Mouse (Mus musculus) intestine, postnatal 0 days (tissue): ENCODE data around the gene Tmem132c. TPM values are rescaled to one million over a fixed set of nuclear protein-coding genes. Genes with fewer than 3 reads are reported as not detected.

Experiments
- ATAC-seq: fragments of 200-750 bp; cut with Nextera tagmentation; 2 replicates; pipeline ENCODE4 v1.8.0; 2017; ENCODE audit warnings: mild to moderate bottlenecking, moderate TSS enrichment, moderate library complexity
- H3K27ac ChIP-seq: fragments of 300-500 bp; sonication (generic); 2 replicates; pipeline ENCODE4 v1.5.1; 2014; ENCODE audit warnings: mild to moderate bottlenecking, low read depth, low read length, moderate library complexity
- H3K27me3 ChIP-seq: fragments of 300-500 bp; sonication (generic); replicated peaks from 2 replicates; pipeline ENCODE4 v1.6.1; 2014; ENCODE audit warnings: low read length, mixed read lengths; ENCODE audit not compliant: control insufficient read depth, insufficient read depth
- H3K36me3 ChIP-seq: fragments of 300-500 bp; sonication (generic); 2 replicates; pipeline ENCODE4 v1.6.1; 2014; ENCODE audit warnings: mild to moderate bottlenecking, moderate library complexity; ENCODE audit not compliant: control insufficient read depth, insufficient read depth
- H3K4me1 ChIP-seq: fragments of 300-500 bp; sonication (generic); replicated peaks from 2 replicates; pipeline ENCODE4 v1.6.1; 2014; ENCODE audit warnings: antibody characterized with exemption, low read length, mixed read lengths; ENCODE audit not compliant: control insufficient read depth, insufficient read depth
- H3K4me2 ChIP-seq: fragments of 300-500 bp; sonication (generic); replicated peaks from 2 replicates; pipeline ENCODE4 v1.6.1; 2014; ENCODE audit warnings: low read depth, mild to moderate bottlenecking, moderate library complexity
- H3K4me3 ChIP-seq: fragments of 300-500 bp; sonication (generic); 2 replicates; pipeline ENCODE4 v1.5.1; 2014; ENCODE audit warnings: low read depth, low read length
- H3K9ac ChIP-seq: fragments of 300-500 bp; sonication (generic); 2 replicates; pipeline ENCODE4 v1.6.1; 2014; ENCODE audit warnings: mild to moderate bottlenecking, low read depth, low read length
- H3K9me3 ChIP-seq: fragments of 300-500 bp; sonication (generic); 2 replicates; pipeline ENCODE4 v1.6.1; 2016; ENCODE audit warnings: mixed run types; ENCODE audit not compliant: control insufficient read depth
- CTCF ChIP-seq: sonication (generic); IDR thresholded peaks from 2 replicates; pipeline ENCODE4 v1.5.1; 2016; ENCODE audit warnings: low read depth, mild to moderate bottlenecking, control low read depth, antibody characterized with exemption, moderate library complexity
- WGBS: fragments of 180-500 bp; shearing (Covaris S2); extraction: QIAGEN DNeasy Blood & Tissue Kit; methylation state at CpG from one replicate; pipeline ENCODE4 v1.1.7; 2014; 5-methylcytosine and 5-hydroxymethylcytosine counted together
- polyA plus RNA-seq: library from polyadenylated mRNA; unstranded; fragments of >200 nt; fragmentation: Nextera tagmentation; extraction: Ambion mirVana; gene quantifications from 2 replicates; pipeline ENCODE4 v1.2.1, GENCODE M21; 2015

The Tmem132c gene
- polyA plus RNA-seq, 1 experiment from 2014 or later: 0.18 TPM

DNA sequence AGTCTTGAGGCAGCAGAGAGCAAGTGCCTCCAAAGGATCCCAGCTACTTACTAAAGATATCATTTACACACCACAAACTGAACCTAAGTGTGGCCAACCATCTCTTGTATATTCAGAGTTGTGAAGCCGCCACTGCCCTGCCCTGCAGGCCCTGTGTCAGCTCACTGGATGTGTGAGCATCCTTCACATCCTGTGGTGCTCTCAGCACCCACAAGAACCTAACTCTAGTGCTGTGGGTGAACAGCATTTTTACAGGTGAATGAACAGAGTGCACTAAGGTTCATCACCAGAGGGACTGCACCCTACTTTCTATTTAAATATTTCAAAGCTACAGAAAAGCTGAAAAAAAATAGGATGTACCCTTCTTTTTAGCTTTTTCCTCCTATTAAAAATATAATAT, 370.3 kb downstream of the Tmem132c start:
- Histone ChIP-seq H3K4me2 (no peak overlapping the region), H3K4me3 (no peak overlapping the region), H3K4me1 (peaks cover 8% of the 10 kb centered on the region), H3K36me3 (peaks cover 19% of the 10 kb centered on the region), H3K27me3 (no peaks in the 10 kb centered on the region), H3K9ac (no peak overlapping the region), H3K27ac (no peak overlapping the region; the same call in 1 of the 2 replicates), H3K9me3 (no peaks in the 10 kb centered on the region)
- WGBS: 86% methylated on average over 1 of the region's 1 CpGs
- no peak for TF ChIP-seq CTCF
- no peak for ATAC-seq

DNA sequence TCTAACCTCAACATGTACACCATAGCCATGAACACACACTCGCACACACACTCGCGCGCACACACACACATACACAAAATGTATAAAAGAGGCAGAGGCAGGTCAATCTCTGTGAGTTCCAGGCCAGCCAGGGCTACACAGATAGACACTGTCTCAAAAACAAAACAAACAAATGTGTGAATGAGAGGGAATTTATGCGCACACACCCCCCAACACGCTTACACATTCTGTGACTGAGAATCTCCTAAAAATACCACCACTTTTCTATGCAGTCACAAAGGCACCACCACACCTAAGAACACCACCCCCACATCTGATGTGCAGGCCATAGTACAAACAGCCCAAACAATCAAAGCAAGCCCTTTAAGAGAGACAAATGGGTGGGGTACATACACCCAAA, 370.8 kb downstream of the Tmem132c start:
- Histone ChIP-seq H3K4me1 (peaks cover 8% of the 10 kb centered on the region), H3K4me3 (no peak overlapping the region), H3K9me3 (no peaks in the 10 kb centered on the region), H3K27ac (no peak overlapping the region), H3K9ac (no peak overlapping the region), H3K36me3 (peaks cover 13% of the 10 kb centered on the region), H3K27me3 (no peaks in the 10 kb centered on the region), H3K4me2 (no peak overlapping the region)
- 98% methylated on average over 6 of the region's 6 CpGs for WGBS
- no peak for TF ChIP-seq CTCF
- no peak for ATAC-seq
